Mouse (Mus musculus) layer of hippocampus, adult 8-10 months (tissue): ENCODE results near the gene Tekt5. TPM values are rescaled to one million over a fixed set of nuclear protein-coding genes. Genes with fewer than 3 reads are reported as not detected.

Source experiments
- DNase-seq, 2 experiments: peaks; one replicate each; pipeline ENCODE4 v3.0.0; 2022; ENCODE audit warnings: low spot score in 2 of 2
- total RNA-seq, 4 experiments: library from RNA; stranded (reverse); gene quantifications; 2 replicates each; pipeline ENCODE4 v1.2.4; 2022

The Tekt5 gene
- total RNA-seq, 4 experiments from 2014 or later, result 8.2 to 9.5 (median 9.1) TPM

DNA sequence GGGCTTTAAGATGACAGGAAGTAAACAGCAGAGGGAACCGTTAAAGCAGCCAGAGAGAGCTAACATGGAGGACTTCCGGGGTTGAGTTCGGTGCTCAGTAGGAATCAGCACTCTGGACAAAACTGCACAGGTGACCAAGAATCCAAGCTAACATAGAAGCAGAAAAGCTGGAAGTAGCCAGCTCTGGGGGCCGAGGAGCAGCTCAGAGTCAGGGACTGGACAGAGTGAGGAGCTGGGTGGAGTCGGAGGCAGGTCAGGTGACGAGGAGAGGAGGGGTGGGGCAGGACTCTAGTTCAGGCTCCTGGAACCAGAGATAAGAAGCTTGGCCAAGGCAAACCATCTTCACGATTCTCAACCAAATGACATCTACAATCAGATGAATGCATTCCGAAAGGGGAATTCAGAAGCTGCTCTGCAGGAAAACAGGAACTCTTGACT is 11.2 kb downstream of the Tekt5 start:
- no peak for DNase-seq

GRCm38 (mm10) chr16:10379531-10379930 is 15.8 kb downstream of the Tekt5 start:
- DNase-seq, result peak in 1 of 2 experiments; percentile 26

DNA sequence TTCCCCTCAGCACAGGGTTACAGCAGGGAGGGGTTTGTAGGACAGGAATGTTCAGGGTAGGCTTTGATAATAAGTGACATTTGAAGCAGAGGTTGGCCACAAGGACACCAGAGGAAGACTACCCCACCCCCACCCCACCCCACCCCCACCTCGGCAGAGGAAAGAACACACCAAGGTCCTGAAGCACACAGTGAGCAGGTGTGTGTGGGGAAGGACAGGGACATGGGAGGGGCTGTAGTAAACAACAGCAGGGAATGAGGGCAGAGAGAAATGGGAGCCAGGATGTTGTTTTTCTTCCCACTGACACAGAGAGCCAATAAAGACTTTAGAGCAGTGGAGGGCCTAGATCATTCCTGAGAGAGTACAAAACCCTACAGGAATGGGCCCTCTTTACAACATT is 18.0 kb downstream of the Tekt5 start:
- no peak for DNase-seq

- no peak for DNase-seq
Measured at GRCm38 (mm10) chr16:10374254-10375011, 20.9 kb downstream of the Tekt5 start.

DNA sequence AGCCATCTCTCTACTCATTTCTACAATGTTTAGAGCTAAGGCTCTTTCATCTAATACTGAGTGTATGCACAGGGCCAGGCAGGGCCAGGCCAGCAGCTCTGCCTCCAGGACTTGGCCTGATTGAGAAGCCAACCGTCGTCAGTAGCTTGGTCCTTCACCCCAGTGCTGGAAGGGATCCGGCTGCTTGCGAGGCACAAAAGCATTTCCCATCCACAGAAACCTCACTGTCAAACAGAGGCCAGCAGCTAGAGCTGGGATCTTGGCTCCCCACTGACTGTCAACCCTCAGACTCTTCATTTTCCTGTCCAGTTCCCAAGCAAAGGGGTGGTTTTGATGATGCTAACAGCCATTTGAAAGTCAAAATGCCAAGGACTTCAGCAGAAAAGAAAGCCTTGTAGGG is 22.9 kb downstream of the Tekt5 start:
- DNase-seq, result no peak

DNA sequence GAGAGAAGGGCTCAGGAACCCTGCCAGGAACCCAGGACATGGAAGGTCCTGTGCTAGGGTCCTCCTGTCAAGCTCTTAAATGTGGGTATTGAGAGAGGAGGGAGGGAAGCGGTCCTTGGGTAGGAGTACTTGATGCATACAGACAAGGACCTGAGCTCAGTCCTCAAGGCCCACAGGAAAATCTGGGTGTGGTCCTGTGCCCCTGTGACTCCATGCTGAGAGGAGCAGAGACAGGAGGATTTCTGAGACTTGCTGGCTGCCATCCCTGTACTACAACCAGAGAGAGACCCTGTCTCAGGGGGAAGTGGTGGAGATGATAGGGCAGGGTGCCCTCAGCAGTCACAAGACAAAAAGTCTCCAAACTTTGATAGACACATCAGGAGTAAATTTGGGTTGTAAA is 25.3 kb downstream of the Tekt5 start:
- DNase-seq, result no peak

- peak; percentile 28 to 35 for DNase-seq
Measured at GRCm38 (mm10) chr16:10369468-10369934, 25.8 kb downstream of the Tekt5 start.

GRCm38 (mm10) chr16:10366240-10367217 is 28.8 kb downstream of the Tekt5 start:
- DNase-seq, result peak; percentile 52 to 53

GRCm38 (mm10) chr16:10365796-10366195 is 29.5 kb downstream of the Tekt5 start:
- DNase-seq, result no peak

- DNase-seq, result no peak
Measured at GRCm38 (mm10) chr16:10363061-10363460, 32.2 kb downstream of the Tekt5 start.

DNA sequence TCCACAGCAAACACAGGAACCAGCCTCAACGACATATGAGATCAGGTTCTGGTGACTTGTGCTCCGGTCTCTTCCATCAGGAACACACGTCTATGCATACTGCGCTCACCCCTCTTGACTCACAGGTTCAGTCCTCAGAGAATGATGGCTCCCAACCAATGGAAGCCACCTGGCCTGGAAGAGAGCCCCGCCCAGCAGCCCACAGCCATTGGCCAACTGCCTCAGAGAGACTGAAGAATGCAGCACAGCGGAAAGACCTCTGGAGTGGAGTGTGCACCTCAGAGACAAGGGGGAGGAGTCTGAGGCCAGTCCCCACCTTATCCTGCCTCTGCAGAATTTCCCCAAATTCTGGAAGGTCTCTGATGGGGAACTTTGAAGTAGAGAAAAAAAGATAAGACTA is 36.0 kb downstream of the Tekt5 start:
- no peak for DNase-seq

DNA sequence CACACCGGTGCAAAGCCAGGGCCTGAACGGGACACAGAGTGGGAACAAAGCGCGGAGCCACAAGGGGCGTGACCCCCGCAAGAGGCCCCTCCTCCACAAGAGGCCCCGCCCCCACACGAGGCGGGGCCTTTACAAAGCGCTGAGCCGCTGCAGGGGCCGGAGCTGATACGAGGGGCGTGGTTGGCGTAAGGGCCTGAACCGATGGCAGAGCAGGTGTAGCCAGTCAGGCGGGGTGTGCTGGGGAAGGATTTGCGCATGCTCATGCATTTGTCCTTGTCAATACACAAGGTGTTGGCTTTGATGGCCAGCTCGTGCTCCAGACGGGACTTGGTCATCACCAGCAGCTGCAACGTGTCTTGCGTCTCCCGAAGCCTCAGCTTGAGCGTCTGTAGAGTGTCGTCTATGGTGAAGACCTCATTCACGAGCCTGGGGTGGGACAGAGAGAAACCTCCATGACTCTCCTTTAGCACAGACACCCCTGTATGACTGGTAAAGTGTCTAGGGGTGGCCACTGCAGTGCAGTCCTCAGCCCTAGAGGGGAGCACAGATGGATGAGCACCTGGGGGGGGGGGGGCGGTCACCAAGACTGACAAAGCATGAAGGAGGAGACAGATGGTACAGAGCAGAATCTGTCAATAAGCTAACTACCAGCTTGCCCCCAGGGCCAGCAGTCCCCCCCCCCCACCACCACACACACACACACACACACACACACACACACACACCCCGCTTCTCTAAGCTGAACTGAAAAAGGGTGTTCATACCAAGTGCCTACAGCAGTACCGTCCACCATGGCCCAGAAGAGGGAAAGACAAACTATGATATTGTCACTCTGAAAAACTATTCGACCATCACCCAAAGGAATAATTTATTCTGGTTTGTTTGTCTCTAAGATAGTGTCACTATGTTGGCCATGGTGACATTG is 37.0 kb downstream of the Tekt5 start:
- DNase-seq, result no peak

DNA sequence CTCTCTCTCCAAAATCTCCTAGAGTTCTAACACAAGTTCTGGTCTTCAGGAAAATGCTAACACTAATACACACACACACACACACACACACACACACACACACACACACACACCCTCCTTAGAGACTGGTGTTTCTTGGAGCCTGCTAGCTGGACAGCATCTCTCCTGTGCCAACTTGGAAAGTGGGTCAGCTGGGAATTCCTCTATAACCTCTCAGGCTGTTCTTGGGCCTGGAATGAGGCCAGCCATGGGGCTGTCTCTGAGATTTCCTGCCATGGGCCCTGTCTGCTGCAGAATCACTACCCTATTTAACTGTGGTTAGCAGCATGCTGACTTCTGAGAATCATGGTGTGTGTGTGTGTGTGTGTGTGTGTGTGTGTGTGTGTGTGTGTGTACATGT is 40.3 kb downstream of the Tekt5 start:
- DNase-seq, result peak; percentile 29 to 31

GRCm38 (mm10) chr16:10351050-10351636 is 44.1 kb downstream of the Tekt5 start:
- DNase-seq, result no peak

DNA sequence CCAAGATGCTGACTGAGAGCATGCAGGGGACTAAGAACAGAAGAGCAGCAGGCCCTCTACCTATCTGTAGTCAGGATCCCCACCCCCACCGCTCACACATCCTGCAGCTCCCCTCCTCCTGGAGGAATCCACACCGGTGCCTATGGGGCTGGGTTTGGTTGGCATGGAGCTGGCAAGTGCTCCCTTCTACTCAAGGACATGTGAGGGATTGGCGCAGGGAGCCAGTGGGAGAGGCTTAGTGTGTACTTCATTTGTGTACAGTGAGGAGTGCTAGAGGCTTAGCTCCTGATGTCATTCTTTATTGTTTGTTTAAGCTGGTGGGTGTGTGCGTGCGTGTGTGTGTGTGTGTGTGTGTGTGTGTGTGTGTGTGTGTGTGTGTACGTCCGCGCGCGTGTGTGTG is 45.4 kb downstream of the Tekt5 start:
- DNase-seq, result no peak

DNA sequence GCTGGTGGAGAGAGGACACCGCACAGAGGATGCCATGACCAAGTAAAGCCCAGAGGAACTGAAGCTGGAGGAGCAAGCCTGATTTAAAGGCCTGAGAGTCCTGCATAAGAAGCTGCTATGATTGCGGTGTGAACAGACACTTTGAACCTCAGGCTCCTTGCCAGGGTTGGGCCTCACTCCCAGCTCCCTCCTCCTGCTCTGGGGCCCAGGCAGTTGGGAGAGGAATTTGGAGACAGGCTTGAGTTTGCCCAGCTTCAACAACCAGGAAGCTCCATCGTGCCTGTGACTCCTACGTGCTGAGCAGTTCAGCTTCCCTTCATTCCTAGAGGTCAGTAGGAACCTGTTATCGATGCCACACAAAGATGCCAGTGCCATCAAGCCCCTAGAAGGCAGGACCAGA is 45.9 kb downstream of the Tekt5 start:
- DNase-seq, result no peak

DNA sequence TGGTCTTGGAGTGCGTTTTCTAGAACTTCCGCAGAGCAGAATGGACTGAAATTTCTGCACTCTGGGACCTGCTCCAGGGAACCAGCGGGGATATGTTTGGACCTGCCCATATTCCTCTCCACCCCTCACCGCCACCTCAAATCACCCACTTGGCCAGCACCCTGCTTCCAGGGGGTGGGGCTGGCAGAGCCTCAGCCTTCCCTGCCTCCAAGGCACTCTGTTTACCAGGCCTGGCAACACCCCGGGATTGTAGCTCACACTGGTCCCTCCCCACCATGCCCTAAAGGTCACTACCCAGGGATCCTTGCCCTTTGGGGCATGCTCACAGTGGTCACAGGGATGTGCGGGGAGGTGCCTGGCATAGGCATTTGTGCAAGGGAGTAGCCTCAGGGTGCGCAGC is 47.7 kb downstream of the Tekt5 start:
- no peak for DNase-seq

GRCm38 (mm10) chr16:10341110-10341509 is 54.2 kb downstream of the Tekt5 start:
- no peak for DNase-seq

GRCm38 (mm10) chr16:10339930-10340329 is 55.4 kb downstream of the Tekt5 start:
- no peak for DNase-seq

- DNase-seq, result peak; percentile 52 to 64
Measured at GRCm38 (mm10) chr16:10338601-10339000, 56.7 kb downstream of the Tekt5 start.
